Mouse (Mus musculus) gastrocnemius, adult 2 months (tissue): Measurements from ENCODE around the gene Otx1. TPM values are rescaled to one million over a fixed set of nuclear protein-coding genes. Genes with fewer than 3 reads are reported as not detected.

Experiments used
- DNase-seq: peaks from one replicate; pipeline ENCODE4 v3.0.0; 2022
- H3K27ac ChIP-seq: fragments of 200-600 bp; 2 replicates; pipeline ENCODE4 v1.8.1; 2022; ENCODE audit warnings: mild to moderate bottlenecking
- H3K4me3 ChIP-seq: fragments of 200-600 bp; 2 replicates; pipeline ENCODE4 v1.8.1; 2022; ENCODE audit warnings: mild to moderate bottlenecking, moderate library complexity
- CTCF ChIP-seq: fragments of 200-600 bp; IDR thresholded peaks from 2 replicates; pipeline ENCODE4 v1.8.1; 2022; ENCODE audit warnings: antibody characterized with exemption, mild to moderate bottlenecking, moderate library complexity
- intact Hi-C: fragments of 180-260 bp; cut with DNase I; formaldehyde crosslinking; loops from one replicate; pipeline ENCODE4 v1.15.1; 2025
- total RNA-seq, 2 experiments: library from RNA; stranded (reverse); gene quantifications; 2 replicates each; pipeline ENCODE4 v1.2.3; 2021

The Otx1 gene
- total RNA-seq, 2 experiments from 2014 or later: not detected

DNA sequence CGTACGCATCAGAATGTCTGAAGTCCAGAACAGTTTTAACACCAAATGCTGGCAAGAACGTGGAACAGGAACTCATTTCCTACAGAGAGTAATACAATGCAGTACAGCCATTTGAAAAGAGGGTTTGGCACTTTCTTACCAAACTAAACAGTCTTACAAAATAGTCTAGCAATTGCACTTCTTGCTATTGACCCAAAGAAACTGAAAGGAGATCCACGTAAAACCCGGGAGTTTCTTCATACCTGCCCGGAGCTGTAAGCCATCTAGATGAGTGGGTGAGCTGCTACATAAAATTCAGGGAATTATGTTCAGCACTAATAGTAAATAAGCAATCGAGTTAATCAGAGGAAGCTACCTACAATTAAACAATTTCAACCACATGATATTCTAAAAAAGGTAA lies 47.5 kb downstream of the Otx1 start:
- DNase-seq: no peak
- H3K27ac ChIP-seq: no peak overlapping the region
- no peak for TF ChIP-seq CTCF
- intact Hi-C loops: no loop called here
- no peak overlapping the region for H3K4me3 ChIP-seq

DNA sequence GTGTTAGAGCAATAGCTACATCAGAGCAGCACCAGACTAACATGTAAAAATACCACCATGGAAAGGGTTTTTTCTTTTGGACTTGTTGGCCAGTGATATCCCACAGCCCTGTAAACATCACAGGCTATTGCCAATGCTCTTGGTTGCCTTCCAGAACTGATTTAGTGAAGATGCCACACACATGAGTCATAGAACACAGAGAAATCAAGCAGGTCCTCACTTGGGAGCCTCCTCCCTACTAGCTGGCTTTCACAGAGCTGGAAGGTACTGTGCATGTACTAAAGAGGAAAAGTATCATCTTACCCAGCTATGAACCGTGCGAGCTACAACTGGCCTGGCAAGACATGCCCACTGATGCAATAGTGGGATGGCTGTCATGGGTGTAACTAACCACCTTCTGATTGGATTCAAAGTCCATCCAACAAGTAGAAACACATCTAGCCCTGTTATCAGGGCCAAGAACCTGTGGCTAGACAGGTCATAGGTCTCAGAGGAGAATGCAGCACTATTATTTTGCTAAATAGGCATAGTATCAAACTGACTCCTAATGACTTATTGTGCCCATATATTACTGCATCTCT lies 51.0 kb downstream of the Otx1 start:
- TF ChIP-seq CTCF: no peak
- DNase-seq: no peak

DNA sequence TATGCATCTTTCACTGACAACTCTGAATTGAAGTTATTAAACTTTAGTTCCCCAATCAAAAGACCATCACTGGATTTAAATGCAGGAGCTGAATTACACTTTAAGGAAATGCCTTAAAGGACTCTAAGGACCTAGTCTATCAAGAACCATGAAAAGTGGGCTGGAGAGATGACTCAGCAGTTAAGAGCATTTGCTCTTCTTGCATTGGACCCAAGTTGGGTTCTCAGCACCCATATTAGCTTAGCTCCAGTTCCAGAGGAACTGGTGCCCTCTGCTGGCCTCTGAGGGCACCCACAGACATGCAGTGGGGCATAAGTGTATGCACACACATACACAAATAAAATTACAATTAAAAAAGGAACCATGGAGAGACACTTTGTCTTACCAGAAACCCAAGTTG lies 52.6 kb downstream of the Otx1 start:
- no peak for TF ChIP-seq CTCF
- Histone ChIP-seq H3K27ac (no peak overlapping the region), H3K4me3 (no peak overlapping the region)
- no peak for DNase-seq
- intact Hi-C loops: no loop called here

More for the DNA sequence above, 51.0 kb downstream of the Otx1 start:
- H3K4me3 ChIP-seq: no peak overlapping the region
- intact Hi-C loops: no loop called here
- H3K27ac ChIP-seq: no peak overlapping the region
